Mouse (Mus musculus) right cerebral cortex, adult 18-20 months (tissue): ENCODE data around the gene Thap12.

Experiments
- DNase-seq: peaks from one replicate; pipeline ENCODE4 v3.0.0; 2022; ENCODE audit warnings: mixed read lengths

Gene Thap12

GRCm38 (mm10) chr7:98702283-98703240, at the start of gene Thap12:
Thap12 (plus strand) TSS chr7:98703103.
- peak; percentile 99 for DNase-seq

GRCm38 (mm10) chr7:98655681-98656530, 47.0 kb upstream of the Thap12 start:
- peak; percentile 85 for DNase-seq

- peak; percentile 99 for DNase-seq
These were observed 46.2 kb upstream of the Thap12 start, which contains the start of gene Emsy for GRCm38 (mm10) chr7:98656531-98657221. Emsy (minus strand) TSS chr7:98656783.

GRCm38 (mm10) chr7:98665166-98665565, 37.7 kb upstream of the Thap12 start:
- DNase-seq, result no peak

GRCm38 (mm10) chr7:98665726-98666125, 37.2 kb upstream of the Thap12 start:
- DNase-seq, result no peak

- DNase-seq, result no peak
These were observed 34.8 kb upstream of the Thap12 start for GRCm38 (mm10) chr7:98667956-98668746.

- DNase-seq, result no peak
These were observed 32.1 kb upstream of the Thap12 start for GRCm38 (mm10) chr7:98670831-98671230.

- DNase-seq, result no peak
These were observed 31.5 kb upstream of the Thap12 start for GRCm38 (mm10) chr7:98671416-98671815.

- DNase-seq, result no peak
These were observed 30.5 kb upstream of the Thap12 start for GRCm38 (mm10) chr7:98672241-98672955.

- DNase-seq, result no peak
These were observed 28.6 kb upstream of the Thap12 start for GRCm38 (mm10) chr7:98674344-98674743.

GRCm38 (mm10) chr7:98677511-98677910, 25.4 kb upstream of the Thap12 start:
- DNase-seq, result no peak

GRCm38 (mm10) chr7:98678441-98678840, 24.5 kb upstream of the Thap12 start:
- DNase-seq, result no peak

GRCm38 (mm10) chr7:98680691-98681090, 22.2 kb upstream of the Thap12 start:
- no peak for DNase-seq

GRCm38 (mm10) chr7:98682821-98683220, 20.1 kb upstream of the Thap12 start:
- no peak for DNase-seq

- DNase-seq, result no peak
These were observed 17.0 kb upstream of the Thap12 start for GRCm38 (mm10) chr7:98685895-98686294.

GRCm38 (mm10) chr7:98690126-98690525, 12.8 kb upstream of the Thap12 start:
- no peak for DNase-seq

GRCm38 (mm10) chr7:98690831-98691230, 12.1 kb upstream of the Thap12 start:
- no peak for DNase-seq

GRCm38 (mm10) chr7:98692761-98693546, 9.9 kb upstream of the Thap12 start:
- DNase-seq, result no peak

- peak; percentile 46 for DNase-seq
These were observed 8.9 kb upstream of the Thap12 start for GRCm38 (mm10) chr7:98694046-98694445.

- DNase-seq, result no peak
These were observed 5.4 kb upstream of the Thap12 start for GRCm38 (mm10) chr7:98697496-98697895.
